Mouse (Mus musculus) embryonic facial prominence, embryonic 10.5 days (tissue): ENCODE data around the gene Tmem44. TPM values are rescaled to one million over a fixed set of nuclear protein-coding genes. Genes with fewer than 3 reads are reported as not detected.
A peak's percentile ranks its signal among the peaks of the same experiment; 100 is the strongest.

Source experiments
- DNase-seq: peaks from one replicate; pipeline ENCODE4 v3.0.0-alpha.2; 2017; ENCODE audit warnings: low spot score
- H3K27ac ChIP-seq: fragments of 300-500 bp; sonication (generic); replicated peaks from 2 replicates; pipeline ENCODE4 v1.5.1; 2016; ENCODE audit warnings: mild to moderate bottlenecking
- H3K27me3 ChIP-seq: fragments of 300-500 bp; sonication (generic); replicated peaks from 2 replicates; pipeline ENCODE4 v1.6.1; 2016; ENCODE audit warnings: low read depth, mild to moderate bottlenecking; ENCODE audit not compliant: poor library complexity, severe bottlenecking
- H3K36me3 ChIP-seq: fragments of 300-500 bp; sonication (generic); replicated peaks from 2 replicates; pipeline ENCODE4 v1.6.1; 2016; ENCODE audit warnings: mild to moderate bottlenecking, moderate library complexity
- H3K4me1 ChIP-seq: fragments of 300-500 bp; sonication (generic); 2 replicates; pipeline ENCODE4 v1.6.1; 2016
- H3K4me3 ChIP-seq: fragments of 300-500 bp; sonication (generic); 2 replicates; pipeline ENCODE4 v1.5.1; 2016; ENCODE audit warnings: mild to moderate bottlenecking, moderate library complexity
- H3K9me3 ChIP-seq: fragments of 300-500 bp; sonication (generic); 2 replicates; pipeline ENCODE4 v1.6.1; 2016; ENCODE audit warnings: mild to moderate bottlenecking
- WGBS: fragments of 180-500 bp; shearing (Covaris S2); methylation state at CpG from one replicate; pipeline ENCODE4 v1.1.7; 2016; 5-methylcytosine and 5-hydroxymethylcytosine counted together
- polyA plus RNA-seq: library from polyadenylated mRNA; unstranded; fragments of >200 nt; fragmentation: Nextera tagmentation; extraction: Ambion mirVana; gene quantifications from 2 replicates; pipeline ENCODE4 v1.2.1, GENCODE M21; 2016

The Tmem44 gene
- polyA plus RNA-seq, 1 experiment from 2014 or later = 25.2 TPM

DNA sequence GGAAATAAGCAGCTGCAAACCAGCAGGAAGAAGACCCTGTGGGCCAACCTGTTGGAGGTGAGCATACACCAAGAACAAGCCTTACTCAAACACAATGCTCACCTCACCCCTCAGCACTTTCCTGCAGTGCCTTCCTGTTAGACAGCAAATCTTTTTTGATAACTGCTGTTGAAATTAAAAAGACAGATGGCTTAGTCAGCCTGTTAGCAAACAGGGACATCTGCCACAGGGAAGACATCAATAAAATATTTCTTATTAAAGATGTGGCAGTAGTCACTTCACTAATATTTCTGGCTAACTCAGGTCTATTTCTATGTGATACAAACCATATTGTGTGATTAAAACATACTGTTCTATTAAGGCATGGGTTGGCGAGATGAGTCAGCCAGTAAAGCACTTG, 25.8 kb upstream of the Tmem44 start:
- DNase-seq = no peak
- 92% methylated on average over 1 of the region's 1 CpGs for WGBS
- peaks cover 100% of the 10 kb centered on the region for H3K36me3 ChIP-seq
- no peak overlapping the region for H3K27ac ChIP-seq
- H3K9me3 ChIP-seq = no peaks in the 10 kb centered on the region
- no peaks in the 10 kb centered on the region for H3K27me3 ChIP-seq
- no peaks in the 10 kb centered on the region for H3K4me1 ChIP-seq
- H3K4me3 ChIP-seq = no peak overlapping the region

DNA sequence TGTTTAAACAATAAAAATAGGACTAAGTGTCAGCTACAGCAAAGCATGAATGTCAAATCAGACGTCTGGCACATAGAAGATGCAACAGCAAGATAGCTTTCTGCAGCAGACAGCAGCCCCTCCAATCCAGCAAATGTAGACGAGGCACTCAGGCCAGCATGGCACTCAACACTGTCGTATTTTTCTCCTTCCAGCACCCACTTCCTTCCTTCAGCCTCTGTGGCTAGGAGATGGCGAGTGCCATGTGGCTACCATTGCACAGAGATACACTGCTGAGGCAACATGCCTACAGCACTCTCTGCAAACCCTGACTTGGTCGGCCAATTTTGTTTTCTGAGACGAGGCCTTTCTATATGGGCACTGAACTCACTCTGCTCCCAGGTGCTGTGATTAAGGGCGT, 25.2 kb upstream of the Tmem44 start:
- H3K4me1 ChIP-seq = no peaks in the 10 kb centered on the region
- whole genome bisulfite sequencing = 85% methylated on average over 7 of the region's 7 CpGs
- H3K27ac ChIP-seq = no peak overlapping the region
- H3K36me3 ChIP-seq = peaks cover 100% of the 10 kb centered on the region
- H3K9me3 ChIP-seq = no peaks in the 10 kb centered on the region
- H3K27me3 ChIP-seq = no peaks in the 10 kb centered on the region
- H3K4me3 ChIP-seq = no peak overlapping the region
- DNase-seq = no peak

- no peak overlapping the region for H3K27ac ChIP-seq
- no peaks in the 10 kb centered on the region for H3K27me3 ChIP-seq
- no peak for DNase-seq
- H3K4me3 ChIP-seq = no peak overlapping the region
- 57% methylated on average over 4 of the region's 4 CpGs for WGBS
- H3K4me1 ChIP-seq = no peaks in the 10 kb centered on the region
- peaks cover 100% of the 10 kb centered on the region for H3K36me3 ChIP-seq
- no peaks in the 10 kb centered on the region for H3K9me3 ChIP-seq
Measured at GRCm38 (mm10) chr16:30572239-30572638, 21.6 kb upstream of the Tmem44 start.

- no peaks in the 10 kb centered on the region for H3K9me3 ChIP-seq
- no peaks in the 10 kb centered on the region for H3K27me3 ChIP-seq
- DNase-seq = no peak
- H3K4me1 ChIP-seq = no peaks in the 10 kb centered on the region
- WGBS = 93% methylated on average over 5 of the region's 5 CpGs
- no peak overlapping the region for H3K27ac ChIP-seq
- H3K4me3 ChIP-seq = no peak overlapping the region
- peaks cover 100% of the 10 kb centered on the region for H3K36me3 ChIP-seq
Measured at GRCm38 (mm10) chr16:30571378-30571777, 20.7 kb upstream of the Tmem44 start.

GRCm38 (mm10) chr16:30570173-30570572, 19.5 kb upstream of the Tmem44 start:
- no peak for DNase-seq
- Histone ChIP-seq H3K27me3 (no peaks in the 10 kb centered on the region), H3K36me3 (peaks cover 100% of the 10 kb centered on the region), H3K9me3 (no peaks in the 10 kb centered on the region), H3K27ac (no peak overlapping the region), H3K4me3 (no peak overlapping the region), H3K4me1 (no peaks in the 10 kb centered on the region)
- 91% methylated on average over 4 of the region's 4 CpGs for WGBS

DNA sequence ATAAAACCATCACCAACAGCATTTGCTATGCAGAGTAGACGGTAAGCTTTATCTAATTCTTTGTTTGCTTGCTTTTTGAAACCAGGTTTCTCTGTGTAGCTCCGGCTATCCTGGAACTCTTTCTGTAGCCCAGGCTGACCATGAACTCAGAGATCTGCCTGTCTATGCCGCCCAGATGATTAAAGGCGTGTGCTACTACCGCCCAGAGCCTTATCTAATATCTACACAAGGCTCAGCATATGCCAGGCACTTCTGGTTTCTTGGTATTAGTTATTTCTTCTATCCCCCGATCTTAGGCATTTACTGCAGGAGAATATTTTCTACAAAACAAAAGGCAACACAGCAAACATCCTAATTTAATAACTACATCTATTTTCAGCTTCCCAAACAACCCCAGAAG, 15.0 kb upstream of the Tmem44 start:
- no peaks in the 10 kb centered on the region for H3K9me3 ChIP-seq
- no peak overlapping the region for H3K4me3 ChIP-seq
- no peak for DNase-seq
- H3K27me3 ChIP-seq = no peaks in the 10 kb centered on the region
- H3K36me3 ChIP-seq = peaks cover 100% of the 10 kb centered on the region
- 92% methylated on average over 6 of the region's 6 CpGs for WGBS
- H3K27ac ChIP-seq = no peak overlapping the region
- H3K4me1 ChIP-seq = no peaks in the 10 kb centered on the region

- peaks cover 99% of the 10 kb centered on the region for H3K36me3 ChIP-seq
- no peak overlapping the region for H3K27ac ChIP-seq
- WGBS = 93% methylated on average over 4 of the region's 4 CpGs
- H3K9me3 ChIP-seq = peaks cover 6% of the 10 kb centered on the region; the same call in 1 of the 2 replicates
- no peak overlapping the region for H3K4me3 ChIP-seq
- DNase-seq = no peak
- H3K27me3 ChIP-seq = no peaks in the 10 kb centered on the region
- no peaks in the 10 kb centered on the region for H3K4me1 ChIP-seq
Measured at GRCm38 (mm10) chr16:30560601-30561000, 10.0 kb upstream of the Tmem44 start.

- Histone ChIP-seq H3K36me3 (peaks cover 96% of the 10 kb centered on the region), H3K27me3 (no peaks in the 10 kb centered on the region), H3K4me1 (no peaks in the 10 kb centered on the region), H3K27ac (no peak overlapping the region), H3K4me3 (no peak overlapping the region), H3K9me3 (peaks cover 14% of the 10 kb centered on the region; the same call in 1 of the 2 replicates)
- WGBS = 96% methylated on average over 5 of the region's 5 CpGs
- DNase-seq = no peak
Measured at GRCm38 (mm10) chr16:30559312-30559992, 8.8 kb upstream of the Tmem44 start.

- H3K27ac ChIP-seq = no peak overlapping the region
- H3K36me3 ChIP-seq = peaks cover 42% of the 10 kb centered on the region
- H3K27me3 ChIP-seq = peaks cover 11% of the 10 kb centered on the region
- WGBS = 94% methylated on average over 8 of the region's 8 CpGs
- no peak overlapping the region for H3K4me3 ChIP-seq
- DNase-seq = no peak
- peaks cover 14% of the 10 kb centered on the region; the same call in 1 of the 2 replicates for H3K9me3 ChIP-seq
- H3K4me1 ChIP-seq = peaks cover 16% of the 10 kb centered on the region
Measured at GRCm38 (mm10) chr16:30554109-30554508, 3.5 kb upstream of the Tmem44 start.

GRCm38 (mm10) chr16:30552621-30553338, 2.1 kb upstream of the Tmem44 start:
- H3K27ac ChIP-seq = no peak overlapping the region; the same call in 1 of the 2 replicates
- WGBS = 48% methylated on average over 11 of the region's 11 CpGs

GRCm38 (mm10) chr16:30549966-30550747, 485 bp downstream of the Tmem44 start:
- peaks cover 21% of the 10 kb centered on the region for H3K4me1 ChIP-seq
- peak overlapping the region; percentile 76 for H3K4me3 ChIP-seq
- peak; percentile 91 for DNase-seq
- peaks cover 26% of the 10 kb centered on the region for H3K36me3 ChIP-seq
- H3K27me3 ChIP-seq = peaks cover 14% of the 10 kb centered on the region
- peak overlapping the region; percentile 95 for H3K27ac ChIP-seq
- WGBS = under 1% methylated on average over 63 of the region's 63 CpGs
- peaks cover 8% of the 10 kb centered on the region; the same call in 1 of the 2 replicates for H3K9me3 ChIP-seq

More at GRCm38 (mm10) chr16:30552621-30553338, 2.1 kb upstream of the Tmem44 start:
- peak; percentile 21 for DNase-seq
- Histone ChIP-seq H3K27me3 (peaks cover 14% of the 10 kb centered on the region), H3K4me1 (peaks cover 21% of the 10 kb centered on the region), H3K4me3 (no peak overlapping the region), H3K9me3 (peaks cover 14% of the 10 kb centered on the region; the same call in 1 of the 2 replicates), H3K36me3 (peaks cover 29% of the 10 kb centered on the region)

DNA sequence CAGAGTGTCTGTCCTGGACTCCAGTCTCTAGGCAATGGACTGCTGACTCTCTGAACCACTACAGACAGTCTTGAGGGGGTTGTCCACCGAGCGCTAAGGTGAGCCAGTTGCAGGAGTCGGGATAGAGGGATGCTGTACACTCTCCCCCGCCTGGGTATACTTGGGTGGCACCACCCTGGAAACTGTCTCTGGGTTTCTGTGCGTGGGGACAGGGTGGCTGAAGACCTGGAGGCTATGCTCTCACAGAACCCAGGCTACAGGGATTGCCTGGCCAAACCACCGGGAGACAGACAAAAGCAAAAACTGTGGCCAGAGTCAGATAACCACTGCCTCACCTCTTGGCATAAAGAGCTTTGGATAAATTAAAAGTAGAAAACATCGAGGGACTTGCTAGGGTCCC, 1.1 kb downstream of the Tmem44 start:
- H3K27ac ChIP-seq = no peak overlapping the region
- peaks cover 28% of the 10 kb centered on the region for H3K36me3 ChIP-seq
- H3K9me3 ChIP-seq = 0 out of 2 replicates have a peak, but pooled peaks cover 3% of the 10 kb centered on the region
- no peak for DNase-seq
- peaks cover 14% of the 10 kb centered on the region for H3K27me3 ChIP-seq
- H3K4me1 ChIP-seq = peaks cover 21% of the 10 kb centered on the region
- 84% methylated on average over 7 of the region's 7 CpGs for WGBS
- H3K4me3 ChIP-seq = peak overlapping the region; percentile 76
